Mouse (Mus musculus) urinary bladder, adult 18-20 months (tissue): Measurements from ENCODE around the gene Utp6.

Experiments
- DNase-seq, 2 experiments: peaks; one replicate each; pipeline ENCODE4 v3.0.0; 2022; ENCODE audit warnings: low spot score in 2 of 2, mixed read lengths in 2 of 2

The Utp6 gene

DNA sequence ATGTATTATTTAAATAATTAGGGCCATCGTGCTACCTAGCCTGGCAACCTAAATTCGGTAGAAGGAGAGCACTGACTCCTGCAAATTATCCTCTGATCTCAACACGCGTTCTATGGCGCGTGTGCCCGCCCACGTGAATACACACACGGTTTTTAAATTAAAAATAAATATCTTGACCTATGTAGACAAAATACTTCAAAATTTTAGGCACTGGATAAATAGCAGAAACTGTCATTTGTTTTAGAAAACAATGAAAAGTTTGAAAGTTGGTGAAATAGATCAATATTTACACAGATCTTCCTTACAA is 640 bp upstream of the Utp6 start:
- no peak for DNase-seq

DNA sequence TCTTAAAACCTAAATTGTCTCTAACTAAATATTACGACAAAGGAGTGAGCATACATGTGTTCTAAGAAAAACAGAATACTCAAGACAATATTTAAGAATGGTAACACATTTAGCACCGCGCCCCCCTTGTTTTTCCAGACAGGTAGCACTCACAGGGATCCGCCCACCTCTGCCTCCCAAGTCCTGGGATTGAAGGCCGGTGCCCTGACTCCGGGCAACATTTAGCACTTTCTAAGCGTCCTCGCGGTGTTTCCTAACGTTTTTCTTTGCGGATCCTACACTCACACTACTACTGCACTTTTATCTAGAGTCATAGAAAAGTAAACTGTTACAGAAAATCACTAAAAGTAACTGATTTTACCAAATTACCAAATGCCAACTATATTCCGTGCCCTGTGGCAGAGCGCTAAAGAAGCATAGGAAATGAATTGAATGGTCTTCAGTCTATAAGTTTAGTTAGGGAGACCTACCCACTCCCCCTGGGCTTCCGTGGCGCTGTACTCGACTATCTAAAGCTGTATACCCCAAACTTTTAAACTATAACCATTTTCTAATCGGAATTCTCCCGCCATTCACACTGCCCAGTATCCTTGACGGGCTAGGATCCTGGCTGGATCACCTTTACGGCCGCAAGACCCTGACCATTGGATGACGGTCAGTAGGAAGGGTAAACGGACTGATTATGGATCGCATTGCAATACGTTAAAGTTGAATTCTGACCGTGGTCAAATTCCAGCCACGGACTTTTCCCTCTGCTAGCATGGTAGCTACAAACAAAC is 655 bp downstream of the Utp6 start:
- no peak for DNase-seq

DNA sequence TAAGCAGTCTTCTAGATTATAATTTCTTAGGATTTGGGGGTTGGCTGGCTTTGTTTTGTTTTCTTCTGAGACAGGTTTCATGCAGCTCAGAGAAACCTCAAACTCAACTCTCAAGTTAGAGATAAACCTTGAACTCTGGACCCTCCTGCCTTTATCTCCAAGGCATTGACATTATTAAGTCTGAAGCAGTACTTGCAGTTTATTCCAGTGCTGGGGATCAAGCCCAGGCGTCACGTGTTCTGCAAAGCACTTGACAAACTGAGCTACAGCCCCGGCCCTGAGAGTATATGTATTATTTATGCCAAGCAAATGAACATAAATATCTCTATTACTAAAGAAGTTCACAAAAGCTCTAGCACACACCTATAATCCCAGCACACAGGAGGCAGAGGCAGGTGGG is 14.9 kb downstream of the Utp6 start:
- DNase-seq, result no peak

DNA sequence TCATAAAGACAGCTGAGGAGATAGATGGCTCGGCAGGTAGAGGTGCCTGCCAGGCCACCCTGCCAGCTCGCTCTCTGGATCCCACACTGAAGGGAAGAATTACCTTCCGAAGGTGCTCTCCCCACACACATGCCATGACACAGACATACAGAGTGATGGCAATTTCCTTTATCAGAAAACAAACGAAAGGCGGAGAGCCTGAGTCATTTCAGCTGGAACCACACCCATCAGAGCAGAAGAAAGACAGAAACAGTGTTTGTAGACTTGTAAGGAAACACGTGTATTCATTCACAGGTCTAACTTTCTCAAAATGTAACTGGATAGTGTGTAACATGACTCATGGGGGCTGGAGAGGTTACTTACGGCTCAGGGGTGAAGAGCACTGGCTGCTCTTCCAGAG is 18.6 kb downstream of the Utp6 start:
- no peak for DNase-seq

DNA sequence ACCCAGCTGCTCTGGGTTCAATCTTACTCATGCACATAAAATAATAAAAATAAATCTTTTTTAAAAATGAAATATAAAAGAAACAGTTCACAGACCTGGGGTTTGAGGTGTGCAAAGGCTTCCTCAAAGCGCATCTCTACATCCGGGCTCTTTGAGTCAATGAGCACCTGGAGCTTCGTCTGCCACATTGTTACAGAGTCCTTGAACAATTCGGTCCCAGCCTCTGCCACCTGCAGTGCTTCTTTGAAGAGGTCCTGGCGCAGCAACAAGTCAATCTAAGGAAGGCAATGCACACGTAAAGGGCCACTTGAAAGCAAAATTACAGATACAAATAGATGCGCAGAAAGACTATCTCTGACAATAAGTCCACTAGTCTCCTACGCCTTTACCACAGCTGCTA is 19.1 kb downstream of the Utp6 start:
- no peak for DNase-seq

DNA sequence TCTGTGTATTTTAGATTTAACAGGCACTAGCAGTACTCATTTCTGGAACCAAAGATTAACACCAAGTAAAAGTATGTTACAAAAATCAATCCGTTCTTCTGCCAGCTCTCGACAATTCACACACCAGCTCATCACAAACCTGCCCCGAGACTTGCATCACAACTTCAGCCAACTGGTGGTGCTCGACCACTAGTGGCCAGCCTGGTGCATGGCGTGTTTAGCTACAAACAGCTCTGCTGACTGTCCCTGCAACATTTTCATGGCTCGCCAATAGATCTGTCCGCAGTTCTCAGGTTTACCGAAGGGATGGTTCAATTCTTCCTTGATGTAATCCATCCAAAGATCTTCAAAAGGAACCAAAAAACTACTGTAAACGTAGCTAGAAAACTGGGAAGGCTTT is 26.4 kb downstream of the Utp6 start:
- no peak for DNase-seq

DNA sequence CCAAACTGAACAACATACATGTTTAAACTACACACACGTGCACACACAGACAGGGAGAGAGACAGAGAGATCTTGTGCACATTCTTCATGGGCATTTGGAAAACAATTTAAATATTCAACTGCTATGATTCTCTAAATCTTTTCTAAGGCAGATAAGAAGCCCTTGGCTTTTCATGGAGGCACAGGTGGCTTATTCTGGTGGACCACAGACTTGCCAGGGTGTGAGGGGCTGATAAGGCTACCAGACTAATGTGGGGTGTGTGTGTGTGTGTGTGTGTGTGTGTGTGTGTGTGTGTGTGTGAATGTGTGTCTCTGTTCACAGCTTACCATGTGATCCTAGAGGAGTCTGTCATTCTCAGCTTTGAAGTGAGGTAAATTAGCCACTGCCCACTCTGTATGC is 39.4 kb downstream of the Utp6 start:
- no peak for DNase-seq

DNA sequence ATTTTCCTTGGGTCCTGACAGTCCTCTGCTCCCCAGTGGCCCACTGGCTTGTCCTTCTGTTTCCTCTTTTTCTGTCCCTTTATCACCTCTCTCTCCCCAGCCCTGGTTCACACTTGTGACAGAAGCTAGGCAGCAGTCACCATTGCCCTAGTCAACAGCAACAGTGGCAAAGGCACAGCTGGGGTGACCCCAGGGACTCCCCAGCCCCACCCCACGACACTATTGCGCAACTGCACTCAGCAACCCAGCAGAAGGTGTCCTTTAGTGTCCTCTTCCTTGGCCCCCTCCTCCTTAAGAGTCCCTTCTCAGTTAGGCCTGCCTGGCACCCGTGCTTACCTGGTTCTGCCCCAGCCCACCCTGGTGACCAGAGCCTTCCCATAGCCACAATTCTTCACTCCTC is 40.0 kb downstream of the Utp6 start:
- no peak for DNase-seq

DNA sequence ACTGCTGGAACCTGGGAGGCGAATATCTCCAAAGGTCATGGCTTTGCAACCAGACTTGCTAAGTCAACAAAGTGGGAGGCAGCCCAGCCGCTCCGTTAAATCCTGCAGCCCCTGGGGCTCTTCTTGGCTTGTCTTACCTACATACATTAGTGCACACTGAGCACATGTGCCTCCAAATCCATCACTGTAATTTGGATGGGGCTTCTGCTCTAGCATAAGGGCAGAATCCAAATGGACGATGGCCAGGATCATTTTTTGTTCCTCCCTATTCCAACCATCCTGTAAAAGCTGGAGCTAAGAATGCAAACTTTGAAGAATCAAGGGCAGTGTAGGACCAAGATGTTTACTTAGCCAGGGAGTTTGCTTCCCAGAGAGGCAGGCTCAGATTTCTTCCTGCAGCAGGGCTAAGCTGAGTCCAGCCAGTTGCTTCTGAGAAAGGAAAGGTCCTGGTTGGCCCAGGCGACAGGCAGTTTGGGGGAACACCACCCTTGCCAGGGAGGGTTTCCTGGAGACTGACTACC is 41.6 kb downstream of the Utp6 start:
- DNase-seq, result no peak

DNA sequence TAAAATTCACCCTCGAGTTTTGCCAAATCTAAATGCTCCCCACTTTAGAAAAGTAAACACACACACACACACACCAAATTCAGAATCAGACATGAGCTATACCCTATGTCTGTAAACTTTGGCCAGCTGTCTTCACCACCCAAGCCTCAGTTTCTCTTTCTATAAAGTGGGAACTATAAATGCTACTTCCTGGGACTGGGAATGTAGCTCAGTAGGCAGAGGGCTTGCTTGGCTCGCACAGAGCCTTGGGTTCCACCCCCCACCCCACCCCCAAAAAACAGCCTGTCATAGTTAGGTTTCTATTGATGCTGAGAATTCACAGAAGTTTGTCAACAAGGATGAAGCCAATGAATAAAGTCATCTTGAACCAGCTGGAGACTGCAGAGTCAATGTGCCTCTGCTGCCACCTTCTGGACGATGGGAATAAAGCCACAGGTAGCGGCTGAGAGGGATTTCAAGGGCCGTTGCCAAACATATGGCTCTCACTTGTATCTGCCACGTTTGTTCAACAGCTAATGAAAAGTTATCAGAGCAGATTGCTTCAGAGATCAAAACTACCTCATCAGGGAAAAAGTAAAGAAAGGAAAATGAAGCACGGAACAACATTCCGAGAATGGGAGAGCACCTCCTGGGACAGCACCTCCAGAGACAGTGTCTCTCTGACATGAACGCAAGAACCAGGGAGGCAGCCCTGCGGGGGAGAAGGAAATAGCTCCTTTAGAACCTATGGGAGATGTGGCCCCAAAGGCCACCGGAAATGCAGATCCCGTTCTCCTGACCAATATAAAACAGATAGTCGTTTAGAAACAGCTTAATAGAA is 42.3 kb downstream of the Utp6 start:
- peak; percentile 46 to 71 for DNase-seq

DNA sequence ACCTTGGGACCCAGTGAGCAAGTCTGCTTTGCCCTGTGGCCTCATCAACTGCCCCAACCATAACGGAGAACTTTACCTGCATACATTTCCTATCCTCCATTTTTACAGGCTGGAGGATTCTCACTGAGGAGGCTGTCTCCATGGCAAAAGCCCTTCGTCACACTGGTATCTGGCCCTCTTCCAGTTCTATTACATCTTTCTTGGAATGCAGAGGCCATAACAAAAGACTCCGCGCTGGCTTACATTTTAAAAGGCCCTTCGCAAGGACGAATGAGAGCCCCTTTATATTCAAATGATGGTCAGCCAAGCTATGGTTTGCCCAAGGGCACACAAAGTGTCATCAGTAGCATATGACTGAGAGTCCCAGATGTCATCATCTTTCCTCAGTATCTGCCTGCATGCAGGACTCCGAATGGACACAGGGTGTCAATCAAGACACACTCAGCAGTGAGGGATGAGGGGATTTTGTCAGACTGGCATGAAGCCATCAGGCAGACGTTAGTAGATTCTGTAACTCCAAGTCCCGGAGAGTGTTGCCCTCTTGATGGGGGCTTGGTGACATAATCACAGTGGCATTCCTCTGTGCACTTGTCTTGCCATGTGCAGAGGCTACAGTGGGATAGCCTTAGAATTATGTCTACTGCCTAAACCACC is 46.4 kb downstream of the Utp6 start:
- no peak for DNase-seq

DNA sequence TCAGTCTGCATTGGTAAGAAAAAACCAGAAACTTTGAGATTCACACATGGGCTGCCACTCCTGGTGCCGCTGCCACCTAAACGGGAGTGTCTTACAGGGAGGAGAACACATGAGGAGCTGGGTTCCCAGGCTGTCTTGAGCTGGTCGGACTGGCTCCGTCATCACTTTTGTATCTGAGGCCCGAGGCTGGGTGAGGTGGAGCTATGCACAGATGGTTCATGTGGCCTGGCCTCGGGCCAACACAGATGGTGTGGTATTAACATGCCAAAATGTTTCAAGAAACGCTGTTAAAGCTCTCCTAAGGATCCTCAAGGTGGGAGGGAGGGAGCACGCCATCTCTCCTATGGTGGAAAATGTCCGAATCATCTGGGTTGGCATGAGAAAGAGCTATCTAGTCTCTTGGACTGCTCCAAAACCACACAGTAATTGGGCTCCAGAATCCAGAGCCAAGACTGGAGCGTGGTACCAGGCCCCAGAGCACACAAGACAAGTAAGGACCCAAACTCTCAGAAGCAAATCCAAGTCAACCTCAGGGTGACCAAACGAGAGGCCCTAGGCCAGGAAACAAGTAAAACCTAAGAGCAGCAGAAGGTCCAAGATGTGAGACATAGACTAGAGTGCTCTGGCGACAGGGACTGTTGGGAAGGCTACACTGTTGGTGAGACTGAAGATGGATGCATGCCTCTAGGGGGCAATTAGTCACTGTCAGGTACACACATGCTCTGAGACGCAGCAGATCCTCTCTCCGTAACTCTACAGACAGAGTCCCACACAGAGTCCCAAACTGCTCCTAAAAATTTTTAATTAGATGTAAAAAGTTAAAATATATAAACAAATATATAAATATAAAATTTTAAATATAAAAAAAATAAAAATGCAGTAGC is 53.3 kb downstream of the Utp6 start:
- DNase-seq, result peak in 1 of 2 experiments; percentile 9

DNA sequence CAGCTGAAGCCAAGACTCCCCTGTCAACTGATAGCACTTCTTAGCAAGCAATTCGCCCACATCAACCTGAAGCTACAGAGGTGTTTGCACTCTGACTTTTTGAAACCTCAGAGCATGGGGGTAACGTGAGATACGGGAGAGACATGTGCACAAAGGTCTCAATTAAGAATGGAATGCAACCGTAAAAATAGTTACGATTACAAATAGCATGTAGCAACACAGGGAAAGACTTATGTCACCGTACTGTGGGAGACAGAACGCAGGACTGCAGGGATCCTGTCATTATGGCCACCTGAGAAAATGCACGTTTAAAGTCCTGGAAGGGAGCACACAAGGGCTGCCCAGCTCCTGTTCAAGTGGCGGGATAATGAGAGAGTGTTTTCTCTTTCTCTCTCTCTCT is 55.3 kb downstream of the Utp6 start:
- no peak for DNase-seq

DNA sequence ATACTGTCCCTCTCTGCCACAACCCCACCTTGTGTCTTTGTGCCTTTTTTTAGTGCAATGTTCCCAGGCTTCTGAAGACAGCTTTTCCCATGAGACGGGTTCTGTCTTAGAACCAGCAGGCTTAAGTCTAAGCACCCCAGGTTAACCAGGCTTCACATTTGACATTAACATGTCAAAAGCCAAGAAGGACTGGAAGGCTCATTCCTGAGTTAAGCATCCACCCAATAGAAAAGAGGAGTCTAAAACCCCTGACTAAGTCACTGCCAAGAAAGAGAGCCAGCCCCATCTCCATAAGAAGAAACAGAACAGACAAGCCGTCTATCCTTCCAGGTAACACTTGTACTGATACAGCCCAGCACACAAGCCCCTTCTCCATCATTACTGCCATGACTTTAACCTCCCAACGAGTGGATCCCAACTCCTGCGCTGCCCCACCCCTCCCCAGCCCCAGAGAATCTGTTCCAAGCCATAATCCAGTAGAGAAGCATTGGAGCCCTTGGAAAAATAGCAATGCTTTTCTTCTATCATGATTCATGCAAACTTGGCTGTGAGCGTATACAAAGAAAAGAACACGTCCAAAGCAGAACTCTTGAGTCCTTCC is 59.2 kb downstream of the Utp6 start:
- no peak for DNase-seq

DNA sequence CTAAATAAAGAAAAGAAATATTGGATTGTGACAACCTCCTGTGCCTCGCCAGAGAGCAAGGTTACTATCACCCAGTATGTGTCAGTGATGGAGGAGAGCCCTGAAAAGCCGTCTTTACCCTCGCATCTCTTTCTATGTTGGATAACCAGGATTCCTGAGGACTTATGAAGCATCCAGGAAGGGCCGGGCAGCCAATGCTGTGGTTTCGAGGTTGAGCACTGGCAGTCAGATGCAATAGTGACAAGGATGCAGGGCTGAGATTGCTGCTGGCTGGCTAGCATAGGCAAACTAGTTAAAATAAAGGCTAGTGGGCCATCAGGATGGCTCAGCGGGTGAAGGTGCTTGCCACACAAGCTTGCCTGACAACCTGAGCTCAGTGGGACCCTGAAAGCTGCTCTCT is 61.0 kb downstream of the Utp6 start:
- DNase-seq, result no peak

DNA sequence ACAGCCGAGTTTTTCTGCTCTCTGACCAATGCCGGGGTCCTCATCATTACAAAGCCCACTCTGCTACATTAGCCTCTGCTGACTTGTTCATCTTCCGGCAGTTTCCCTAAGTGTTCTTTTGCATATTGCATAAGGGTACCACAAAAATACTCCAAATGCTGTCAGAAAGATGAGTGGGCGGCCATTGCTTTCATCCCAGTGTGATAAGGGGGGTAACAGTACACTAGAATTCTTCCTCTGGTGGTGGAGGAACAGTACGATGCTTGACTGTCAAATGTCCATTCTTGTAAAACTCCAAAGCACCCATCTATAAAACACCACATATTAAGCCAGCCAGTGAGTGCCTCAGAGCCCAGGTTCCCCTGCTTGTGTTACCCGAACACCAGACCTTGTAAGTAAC is 69.9 kb downstream of the Utp6 start:
- no peak for DNase-seq

DNA sequence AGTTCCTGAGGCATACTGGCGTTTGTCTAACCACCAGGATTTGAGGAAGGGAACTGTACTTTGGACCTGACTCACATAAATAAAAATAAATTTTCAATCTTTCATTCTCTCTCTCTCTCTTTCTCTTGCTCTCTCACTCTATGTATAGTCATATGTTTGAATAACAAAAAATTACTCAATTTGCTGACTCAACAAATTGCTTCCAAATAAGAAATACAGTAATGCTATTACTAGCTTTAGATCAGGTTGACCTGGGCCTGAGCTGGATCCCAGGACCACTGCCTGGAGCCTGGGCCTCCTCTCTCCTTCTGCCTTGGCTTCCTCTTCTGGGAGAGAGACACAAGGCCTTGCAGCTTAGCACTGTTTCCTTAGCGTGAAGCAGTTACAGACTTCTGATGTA is 71.4 kb downstream of the Utp6 start:
- no peak for DNase-seq

DNA sequence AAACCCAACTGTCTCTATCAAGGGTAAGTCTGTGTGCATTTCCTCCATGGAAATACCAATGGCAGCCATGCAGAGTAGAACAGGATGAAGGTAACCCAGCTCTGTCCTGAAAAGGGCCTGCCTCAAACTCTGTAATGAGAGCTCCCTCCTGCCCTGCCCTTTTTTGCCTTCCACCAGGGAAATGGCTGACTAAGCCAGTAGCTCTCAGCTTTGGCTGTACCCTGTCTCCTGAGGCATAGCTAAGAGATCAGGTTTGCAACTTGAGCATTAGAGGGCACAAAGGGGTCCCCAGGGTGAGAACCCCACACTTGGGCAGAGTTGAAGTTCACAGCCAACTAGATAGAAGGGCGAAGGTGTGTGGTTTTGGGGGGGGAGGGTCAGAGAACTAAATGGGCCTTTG is 75.2 kb downstream of the Utp6 start:
- DNase-seq, result no peak

DNA sequence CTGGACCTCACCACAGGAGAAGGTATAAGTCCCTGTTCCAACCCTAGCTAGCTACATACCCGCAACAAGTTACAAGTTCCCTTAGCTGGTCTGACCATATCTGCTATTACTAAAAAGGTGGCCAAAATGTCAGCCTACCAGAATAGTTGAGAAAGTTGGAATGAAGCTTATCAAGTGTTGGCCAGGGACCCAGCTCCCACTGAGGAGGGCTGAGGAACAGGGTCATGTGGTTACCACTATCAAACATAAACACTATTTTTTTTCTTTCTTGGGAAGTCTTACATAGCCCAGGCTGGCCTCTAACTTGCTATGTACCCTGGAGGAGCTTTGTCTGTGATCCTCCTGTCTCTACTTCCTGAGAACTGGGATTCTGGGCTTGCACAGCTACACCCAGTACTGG is 75.8 kb downstream of the Utp6 start:
- DNase-seq, result no peak

DNA sequence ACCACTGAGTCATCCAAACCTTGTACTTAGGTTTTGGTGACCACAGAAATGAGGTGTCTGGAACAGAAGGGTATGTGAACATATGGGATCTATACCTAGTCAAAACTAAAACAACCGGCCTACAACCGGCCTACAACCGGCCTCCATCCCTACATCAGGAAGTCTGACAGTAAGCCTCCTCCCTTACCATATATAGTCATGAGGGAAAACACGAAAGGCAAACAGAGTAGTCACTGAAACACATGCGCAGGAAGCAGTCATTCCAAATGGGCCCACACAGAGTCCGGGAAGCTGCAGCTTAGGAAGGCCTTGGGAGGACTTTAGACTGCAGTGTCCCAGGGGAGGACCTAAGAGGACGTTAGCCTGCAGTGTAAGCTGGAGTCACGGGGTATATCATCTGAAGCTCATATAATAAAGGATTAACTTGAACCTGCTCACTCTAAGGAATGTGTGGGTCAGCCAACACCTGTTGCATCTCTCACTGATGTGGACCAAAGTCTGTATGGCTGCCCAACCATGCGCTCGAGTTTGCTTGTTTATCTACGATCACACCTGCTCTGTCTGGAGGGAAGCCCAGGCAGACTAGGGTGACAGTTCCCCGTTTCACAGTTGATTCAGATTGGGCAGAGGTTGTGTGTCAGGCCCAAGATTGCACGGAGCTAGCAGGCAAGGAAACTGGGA is 76.3 kb downstream of the Utp6 start:
- DNase-seq, result no peak

DNA sequence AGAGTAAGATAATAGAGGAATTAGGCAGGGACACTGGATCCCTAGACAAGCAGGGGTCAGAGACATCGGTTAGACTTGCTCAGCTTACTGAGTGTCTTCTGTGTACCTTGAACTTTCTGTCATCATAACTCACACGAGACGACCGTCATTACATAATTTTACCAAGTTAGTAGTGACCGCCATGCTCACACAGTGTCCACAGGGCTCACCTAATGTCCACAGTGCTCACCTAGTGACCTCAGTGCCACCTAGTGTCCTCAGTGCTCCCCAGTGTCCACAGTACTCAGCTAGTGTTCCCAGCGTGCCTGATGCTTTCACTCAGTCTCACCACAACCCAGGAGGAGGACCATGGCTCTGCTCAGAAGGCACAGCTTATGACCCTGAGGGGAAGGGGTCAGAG is 77.4 kb downstream of the Utp6 start:
- no peak for DNase-seq
